Mouse (Mus musculus) lung, embryonic 14.5 days (tissue): ENCODE measurements around the gene Znhit2. TPM values are rescaled to one million over a fixed set of nuclear protein-coding genes. Genes with fewer than 3 reads are reported as not detected.
A peak's percentile ranks its signal among the peaks of the same experiment; 100 is the strongest.

Source experiments
- ATAC-seq: fragments of 200-750 bp; cut with Nextera tagmentation; 2 replicates; pipeline ENCODE4 v1.8.0; 2017; ENCODE audit warnings: mild to moderate bottlenecking, moderate TSS enrichment, moderate library complexity; ENCODE audit not compliant: insufficient read depth
- DNase-seq: peaks from one replicate; pipeline ENCODE4 v3.0.0-alpha.2; 2015
- H3K27ac ChIP-seq: fragments of 300-500 bp; sonication (generic); 2 replicates; pipeline ENCODE4 v1.5.1; 2014; ENCODE audit warnings: low read depth, mild to moderate bottlenecking, moderate library complexity
- H3K27me3 ChIP-seq: fragments of 300-500 bp; sonication (generic); 2 replicates; pipeline ENCODE4 v1.6.1; 2014; ENCODE audit warnings: low read length, control low read depth; ENCODE audit not compliant: insufficient read depth
- H3K36me3 ChIP-seq: fragments of 300-500 bp; sonication (generic); 2 replicates; pipeline ENCODE4 v1.6.1; 2014; ENCODE audit warnings: control low read depth; ENCODE audit not compliant: insufficient read depth
- H3K4me1 ChIP-seq: fragments of 300-500 bp; sonication (generic); 2 replicates; pipeline ENCODE4 v1.6.1; 2014; ENCODE audit warnings: antibody characterized with exemption, control low read depth; ENCODE audit not compliant: insufficient read depth
- H3K4me2 ChIP-seq: fragments of 300-500 bp; sonication (generic); 2 replicates; pipeline ENCODE4 v1.6.1; 2014; ENCODE audit warnings: mild to moderate bottlenecking
- H3K4me3 ChIP-seq: fragments of 300-500 bp; sonication (generic); 2 replicates; pipeline ENCODE4 v1.5.1; 2014; ENCODE audit warnings: low read depth, low read length
- H3K9ac ChIP-seq: fragments of 300-500 bp; sonication (generic); 2 replicates; pipeline ENCODE4 v1.6.1; 2014
- H3K9me3 ChIP-seq: fragments of 300-500 bp; sonication (generic); 2 replicates; pipeline ENCODE4 v1.6.1; 2016; ENCODE audit warnings: low read depth, low read length, control low read depth
- CTCF ChIP-seq: IDR thresholded peaks from 2 replicates; pipeline ENCODE4 v1.5.1; 2016; ENCODE audit warnings: antibody characterized with exemption, low read depth
- WGBS: fragments of 180-500 bp; shearing (Covaris S2); extraction: QIAGEN DNeasy Blood & Tissue Kit; methylation state at CpG from one replicate; pipeline ENCODE4 v1.1.7; 2014; 5-methylcytosine and 5-hydroxymethylcytosine counted together
- polyA plus RNA-seq: library from polyadenylated mRNA; unstranded; fragments of >200 nt; fragmentation: Nextera tagmentation; extraction: Ambion mirVana; gene quantifications from 2 replicates; pipeline ENCODE4 v1.2.1, GENCODE M21; 2014

Znhit2 gene
- polyA plus RNA-seq, 1 experiment from 2014 or later = 34.3 TPM

GRCm38 (mm10) chr19:6047154-6047898, 13.7 kb upstream of the Znhit2 start:
- Histone ChIP-seq H3K4me2 (peak overlapping the region; percentile 78), H3K36me3 (peaks cover 45% of the 10 kb centered on the region), H3K9me3 (no peaks in the 10 kb centered on the region), H3K27ac (peak overlapping the region; percentile 99), H3K4me3 (peak overlapping the region; percentile 94), H3K4me1 (peaks cover 6% of the 10 kb centered on the region; the same call in 1 of the 2 replicates), H3K9ac (peak overlapping the region; percentile 92), H3K27me3 (no peaks in the 10 kb centered on the region)
- DNase-seq = no peak
- peak; percentile 11 for ATAC-seq
- peak; percentile 7; the same call in 1 of the 2 replicates for TF ChIP-seq CTCF
- WGBS = 1% methylated on average over 44 of the region's 44 CpGs

GRCm38 (mm10) chr19:6047899-6048166, 13.2 kb upstream of the Znhit2 start:
- ATAC-seq = no peak

GRCm38 (mm10) chr19:6048681-6049410, 12.1 kb upstream of the Znhit2 start:
- no peak for ATAC-seq
- no peak overlapping the region for H3K27ac ChIP-seq
- no peak overlapping the region; the same call in 1 of the 2 replicates for H3K4me2 ChIP-seq
- H3K9me3 ChIP-seq = no peaks in the 10 kb centered on the region
- TF ChIP-seq CTCF = no peak
- peaks cover 60% of the 10 kb centered on the region for H3K36me3 ChIP-seq
- H3K9ac ChIP-seq = no peak overlapping the region
- 87% methylated on average over 11 of the region's 11 CpGs for WGBS
- DNase-seq = no peak
- H3K4me3 ChIP-seq = no peak overlapping the region
- H3K4me1 ChIP-seq = peaks cover 6% of the 10 kb centered on the region; the same call in 1 of the 2 replicates
- H3K27me3 ChIP-seq = no peaks in the 10 kb centered on the region

More at GRCm38 (mm10) chr19:6047899-6048166, 13.2 kb upstream of the Znhit2 start:
- Histone ChIP-seq H3K4me3 (peak overlapping the region; percentile 94), H3K36me3 (peaks cover 50% of the 10 kb centered on the region), H3K4me1 (peaks cover 6% of the 10 kb centered on the region; the same call in 1 of the 2 replicates), H3K4me2 (peak overlapping the region; percentile 78), H3K9me3 (no peaks in the 10 kb centered on the region), H3K9ac (peak overlapping the region; percentile 92), H3K27ac (0 out of 2 replicates have a peak overlapping the region, but pooled peaks have one; percentile 99), H3K27me3 (no peaks in the 10 kb centered on the region)
- WGBS = 75% methylated on average over 8 of the region's 8 CpGs
- TF ChIP-seq CTCF = no peak
- DNase-seq = no peak

- ATAC-seq (no peak), DNase-seq (no peak)
- H3K36me3 ChIP-seq = peaks cover 81% of the 10 kb centered on the region
- H3K9ac ChIP-seq = no peak overlapping the region
- TF ChIP-seq CTCF = no peak
- H3K27ac ChIP-seq = no peak overlapping the region
- 73% methylated on average over 7 of the region's 7 CpGs for WGBS
- no peak overlapping the region for H3K4me2 ChIP-seq
- H3K4me1 ChIP-seq = peaks cover 5% of the 10 kb centered on the region; the same call in 1 of the 2 replicates
- H3K4me3 ChIP-seq = no peak overlapping the region
- no peaks in the 10 kb centered on the region for H3K27me3 ChIP-seq
- H3K9me3 ChIP-seq = no peaks in the 10 kb centered on the region
Measured at GRCm38 (mm10) chr19:6052516-6052915, 8.5 kb upstream of the Znhit2 start.

GRCm38 (mm10) chr19:6054296-6054695, 6.7 kb upstream of the Znhit2 start:
- H3K9ac ChIP-seq = no peak overlapping the region
- no peak for DNase-seq
- no peak overlapping the region for H3K4me2 ChIP-seq
- no peaks in the 10 kb centered on the region for H3K9me3 ChIP-seq
- no peak overlapping the region for H3K4me3 ChIP-seq
- no peaks in the 10 kb centered on the region for H3K4me1 ChIP-seq
- no peaks in the 10 kb centered on the region for H3K27me3 ChIP-seq
- 82% methylated on average over 5 of the region's 5 CpGs for WGBS
- no peak for TF ChIP-seq CTCF
- no peak overlapping the region for H3K27ac ChIP-seq
- no peak for ATAC-seq
- peaks cover 74% of the 10 kb centered on the region for H3K36me3 ChIP-seq

GRCm38 (mm10) chr19:6056696-6057095, 4.3 kb upstream of the Znhit2 start:
- peak overlapping the region; percentile 74 for H3K4me2 ChIP-seq
- H3K27me3 ChIP-seq = no peaks in the 10 kb centered on the region
- H3K36me3 ChIP-seq = peaks cover 56% of the 10 kb centered on the region
- H3K27ac ChIP-seq = no peak overlapping the region
- H3K4me1 ChIP-seq = no peaks in the 10 kb centered on the region
- ATAC-seq (no peak), DNase-seq (no peak)
- no peak for TF ChIP-seq CTCF
- peak overlapping the region; percentile 86 for H3K4me3 ChIP-seq
- no peaks in the 10 kb centered on the region for H3K9me3 ChIP-seq
- peak overlapping the region; percentile 91 for H3K9ac ChIP-seq
- WGBS = 54% methylated on average over 4 of the region's 4 CpGs

GRCm38 (mm10) chr19:6057313-6058096, 3.5 kb upstream of the Znhit2 start, which contains the start of the genes Mrpl49 and Fau:
TSS of gene Mrpl49 (minus strand) at chr19:6057785.
TSS of gene Fau (plus strand) at chr19:6057844.
- Histone ChIP-seq H3K9me3 (no peaks in the 10 kb centered on the region), H3K9ac (peak within 1 kb of the TSS; percentile 91), H3K4me2 (peak within 1 kb of the TSS; percentile 74), H3K36me3 (peaks cover 48% of the 10 kb centered on the region), H3K27me3 (no peaks in the 10 kb centered on the region), H3K27ac (peak within 1 kb of the TSS; percentile 69), H3K4me1 (peaks cover 7% of the 10 kb centered on the region; the same call in 1 of the 2 replicates), H3K4me3 (peak within 1 kb of the TSS; percentile 86)
- DNase-seq = peak; percentile 100
- WGBS = under 1% methylated on average over 63 of the region's 63 CpGs
- peak; percentile 79 for ATAC-seq
- TF ChIP-seq CTCF = no peak
